Comparison of ENCODE assay signal across 9 mouse cellular contexts in genomic region chr7:4478021-4478795, GRCm38 (mm10). TPM values are rescaled to one million over a fixed set of nuclear protein-coding genes. Genes with fewer than 3 reads are reported as not detected.
DNase-seq lines count a peak whose midpoint lies in the region; ATAC-seq and TF ChIP-seq lines count a peak whose summit lies in the region.
"Had no signal": no experiment of that assay in that cellular context is flagged by ENCODE, and none has a peak within 500 bp of the region (broad histone marks: within the 10 kb centered on the region; RNA-seq: fewer than 3 reads in every experiment).

No protein-coding gene starts in this region.

- no peaks in the 10 kb centered on the region for H3K36me3 ChIP-seq in ES-Bruce4 (ENCODE audit: control insufficient read depth, insufficient read depth, low read length, poor library complexity, severe bottlenecking)
- H3K36me3 ChIP-seq in forebrain, embryonic 15.5 days = peaks cover 25% of the 10 kb centered on the region
- H3K36me3 ChIP-seq in lung, embryonic 15.5 days = peaks cover 20% of the 10 kb centered on the region

- peak overlapping the region; percentile 62 for H3K4me3 ChIP-seq in ES-Bruce4 (ENCODE audit: low read depth, low read length)
- peak overlapping the region; percentile 52 for H3K4me3 ChIP-seq in forebrain, embryonic 15.5 days
- H3K4me3 ChIP-seq in lung, embryonic 15.5 days = peak overlapping the region; percentile 50

- no peaks in the 10 kb centered on the region for H3K27me3 ChIP-seq in ES-Bruce4 (ENCODE audit: control insufficient read depth, insufficient read depth, low read length, poor library complexity, severe bottlenecking)
- peaks cover 19% of the 10 kb centered on the region for H3K27me3 ChIP-seq in forebrain, embryonic 15.5 days
- peaks cover 13% of the 10 kb centered on the region for H3K27me3 ChIP-seq in lung, embryonic 15.5 days

- H3K4me1 ChIP-seq in ES-Bruce4 (ENCODE audit: control insufficient read depth, insufficient read depth, low read length) = no peaks in the 10 kb centered on the region
- H3K4me1 ChIP-seq in forebrain, embryonic 15.5 days = peaks cover 17% of the 10 kb centered on the region
- peaks cover 25% of the 10 kb centered on the region for H3K4me1 ChIP-seq in lung, embryonic 15.5 days

- TF ChIP-seq POLR2A in ES-Bruce4 (IDR thresholded peaks at IDR 0.05; ENCODE audit: insufficient read depth, low read length) = no peak

- TF ChIP-seq EP300 in ES-Bruce4 (IDR thresholded peaks at IDR 0.05; ENCODE audit: insufficient read depth, low read depth, low read length) = no peak

- H3K27ac ChIP-seq in ES-Bruce4 (ENCODE audit: insufficient read depth, low read length) = peak overlapping the region; percentile 21; the same call in 1 of the 2 replicates
- H3K27ac ChIP-seq in forebrain, embryonic 15.5 days (replicated peaks) = peak overlapping the region; percentile 62
- peak overlapping the region; percentile 97 for H3K27ac ChIP-seq in lung, embryonic 15.5 days

- under 1% methylated on average over 39 of the region's 39 CpGs for WGBS in forebrain, embryonic 15.5 days
- WGBS in lung, embryonic 15.5 days = under 1% methylated on average over 39 of the region's 39 CpGs

- intact Hi-C loops in heart, postnatal 25 days (cut with DNase I) = loop anchor here (2.0 to 10.0 kb wide), 3 partner anchors 21 to 803 kb away; partner anchors contain the start of genes Rps9 and Tmc4

- peak overlapping the region; percentile 12; the same call in 1 of the 2 replicates for H3K9ac ChIP-seq in ES-Bruce4 (ENCODE audit: low read depth, poor library complexity, severe bottlenecking)
- H3K9ac ChIP-seq in forebrain, embryonic 15.5 days (replicated peaks) = peak overlapping the region; percentile 52
- peak overlapping the region; percentile 48 for H3K9ac ChIP-seq in lung, embryonic 15.5 days

- ATAC-seq in forebrain, embryonic 15.5 days (replicated peaks) = peak; percentile 95
- peak; percentile 95 for ATAC-seq in lung, embryonic 15.5 days (ENCODE audit: borderline replicate concordance, extremely low read depth, low FRiP score, low TSS enrichment)
- no peak for ATAC-seq in activated CD4-positive, CD25-positive, alpha-beta regulatory T cell, adult 4 months
- ATAC-seq: Patski had no signal

- H3K9me3 ChIP-seq in ES-Bruce4 (replicated peaks; ENCODE audit: control insufficient read depth, insufficient read depth, low read length, poor library complexity, severe bottlenecking) = no peaks in the 10 kb centered on the region
- H3K9me3 ChIP-seq in forebrain, embryonic 15.5 days = no peaks in the 10 kb centered on the region
- H3K9me3 ChIP-seq in lung, embryonic 15.5 days = no peaks in the 10 kb centered on the region

- DNase-seq in cerebellum, adult 11-12 months = peak; percentile 79
- DNase-seq in heart, postnatal 25 days (ENCODE audit: low spot score) = peak; percentile 76
- DNase-seq in layer of hippocampus, adult 18-20 months (ENCODE audit: low spot score in 2 of 2) = peak; percentile 26 to 64
- DNase-seq in ovary, postnatal 14 days (ENCODE audit: low spot score) = peak; percentile 65

- peak overlapping the region; percentile 92 for H3K4me2 ChIP-seq in forebrain, embryonic 15.5 days (replicated peaks)
- H3K4me2 ChIP-seq in lung, embryonic 15.5 days = peak overlapping the region; percentile 88

- TF ChIP-seq CTCF in ES-Bruce4 (IDR thresholded peaks at IDR 0.05; ENCODE audit: low read depth, low read length) = no peak

RNA-seq across cellular contexts. Expression of gene Eps8l1, which starts 17.7 kb away (rescaled TPM):
- polyA plus RNA-seq in ES-Bruce4 (2011; ENCODE audit: insufficient read depth, insufficient read length, low read depth, missing spikeins) = 7.0 and 13.2 TPM in 2 replicates
- 7.0 TPM in 2 replicates for polyA plus RNA-seq in forebrain, embryonic 15.5 days (2015; fragmentation: Nextera tagmentation; extraction: Ambion mirVana)
- total RNA-seq in heart, postnatal 25 days (2021) = 1 to 10 TPM; 2.3 to 3.6 TPM
- 1 to 10 TPM; 7.0 to 9.8 TPM for total RNA-seq in layer of hippocampus, adult 18-20 months (2021)
- 14.1 and 15.5 TPM in 2 replicates for polyA plus RNA-seq in lung, embryonic 15.5 days (2015; fragmentation: Nextera tagmentation; extraction: Ambion mirVana)
- 10 to 100 TPM in 1 of 2 experiments, 1 to 10 TPM in 1; 4.8 to 14.3 TPM for polyA plus RNA-seq in activated CD4-positive, CD25-positive, alpha-beta regulatory T cell, adult 4 months (2017; shearing (Covaris generic))

RNA-seq across cellular contexts. Expression of gene Ppp1r12c, which starts 23.3 kb away (rescaled TPM):
- polyA plus RNA-seq in ES-Bruce4 (2011; ENCODE audit: insufficient read depth, insufficient read length, low read depth, missing spikeins) = 63.1 and 68.7 TPM in 2 replicates
- 48.4 and 50.3 TPM in 2 replicates for polyA plus RNA-seq in forebrain, embryonic 15.5 days (2015; fragmentation: Nextera tagmentation; extraction: Ambion mirVana)
- total RNA-seq in heart, postnatal 25 days (2021) = 10 to 100 TPM; 54.7 to 61.2 TPM
- total RNA-seq in layer of hippocampus, adult 18-20 months (2021) = 100 to 1,000 TPM; 148 to 153 TPM
- polyA plus RNA-seq in lung, embryonic 15.5 days (2015; fragmentation: Nextera tagmentation; extraction: Ambion mirVana) = 41.6 and 49.0 TPM in 2 replicates
- 10 to 100 TPM; 21.6 to 26.6 TPM for polyA plus RNA-seq in activated CD4-positive, CD25-positive, alpha-beta regulatory T cell, adult 4 months (2017; shearing (Covaris generic))

RNA-seq across cellular contexts. Expression of gene Rdh13, which starts 32.8 kb away (rescaled TPM):
- 17.7 and 18.1 TPM in 2 replicates for polyA plus RNA-seq in ES-Bruce4 (2011; ENCODE audit: insufficient read depth, insufficient read length, low read depth, missing spikeins)
- polyA plus RNA-seq in forebrain, embryonic 15.5 days (2015; fragmentation: Nextera tagmentation; extraction: Ambion mirVana) = 34.8 and 37.3 TPM in 2 replicates
- total RNA-seq in heart, postnatal 25 days (2021) = 10 to 100 TPM; 31.4 to 35.8 TPM
- total RNA-seq in layer of hippocampus, adult 18-20 months (2021) = 10 to 100 TPM; 30.1 to 31.2 TPM
- 20.9 and 22.1 TPM in 2 replicates for polyA plus RNA-seq in lung, embryonic 15.5 days (2015; fragmentation: Nextera tagmentation; extraction: Ambion mirVana)
- 10 to 100 TPM; 13.6 to 16.8 TPM for polyA plus RNA-seq in activated CD4-positive, CD25-positive, alpha-beta regulatory T cell, adult 4 months (2017; shearing (Covaris generic))

RNA-seq across cellular contexts. Expression of gene Tnnt1, which starts 38.0 kb away (rescaled TPM):
- 20.2 and 20.7 TPM in 2 replicates for polyA plus RNA-seq in ES-Bruce4 (2011; ENCODE audit: insufficient read depth, insufficient read length, low read depth, missing spikeins)
- polyA plus RNA-seq in forebrain, embryonic 15.5 days (2015; fragmentation: Nextera tagmentation; extraction: Ambion mirVana) = 2.5 and 2.6 TPM in 2 replicates
- 10 to 100 TPM; 26.1 to 30.7 TPM for total RNA-seq in heart, postnatal 25 days (2021)
- 1 to 10 TPM; 1.7 to 3.0 TPM for total RNA-seq in layer of hippocampus, adult 18-20 months (2021)
- polyA plus RNA-seq in lung, embryonic 15.5 days (2015; fragmentation: Nextera tagmentation; extraction: Ambion mirVana) = 13.4 and 23.1 TPM in 2 replicates
- polyA plus RNA-seq in activated CD4-positive, CD25-positive, alpha-beta regulatory T cell, adult 4 months (2017; shearing (Covaris generic)) = 10 to 100 TPM in 1 of 2 experiments, 1 to 10 TPM in 1; 4.9 to 10.4 TPM
- polyA plus RNA-seq: Patski had no signal

RNA-seq across cellular contexts. Expression of gene Tnni3, which starts 45.8 kb away (rescaled TPM):
- 10.0 and 11.5 TPM in 2 replicates for polyA plus RNA-seq in ES-Bruce4 (2011; ENCODE audit: insufficient read depth, insufficient read length, low read depth, missing spikeins)
- 1.8 and 1.9 TPM in 2 replicates for polyA plus RNA-seq in forebrain, embryonic 15.5 days (2015; fragmentation: Nextera tagmentation; extraction: Ambion mirVana)
- over 10,000 TPM in 1 of 2 experiments, 1,000 to 10,000 TPM in 1; 9,719 to 10,316 TPM for total RNA-seq in heart, postnatal 25 days (2021)
- 1 to 10 TPM in 1 of 2 experiments, under 1 TPM in 1; 0.54 to 1.3 TPM for total RNA-seq in layer of hippocampus, adult 18-20 months (2021)
- polyA plus RNA-seq in lung, embryonic 15.5 days (2015; fragmentation: Nextera tagmentation; extraction: Ambion mirVana) = 79.8 and 114 TPM in 2 replicates
- polyA plus RNA-seq in activated CD4-positive, CD25-positive, alpha-beta regulatory T cell, adult 4 months (2017; shearing (Covaris generic)) = 1 to 10 TPM; 1.7 to 3.6 TPM

Comparison
In these comparisons a context has a peak if more than half of its experiments do, and no peak if none do; other contexts are left out.
1. H3K27ac ChIP-seq: peak in every context shown above with its lines; median percentile 97 in lung, embryonic 15.5 days; 62 in forebrain, embryonic 15.5 days; 21 in ES-Bruce4.